Mouse (Mus musculus) lung, postnatal 0 days (tissue): ENCODE data around the gene Gm45713. TPM values are rescaled to one million over a fixed set of nuclear protein-coding genes. Genes with fewer than 3 reads are reported as not detected.

Experiments
- ATAC-seq: fragments of 200-750 bp; cut with Nextera tagmentation; 2 replicates; pipeline ENCODE4 v1.8.0; 2017; ENCODE audit warnings: moderate library complexity
- DNase-seq: peaks from one replicate; pipeline ENCODE4 v3.0.0-alpha.2; 2016; ENCODE audit warnings: low spot score
- H3K27ac ChIP-seq: fragments of 300-500 bp; sonication (generic); 2 replicates; pipeline ENCODE4 v1.5.1; 2014; ENCODE audit warnings: antibody characterized with exemption, mild to moderate bottlenecking, low read length, mixed read lengths
- H3K27me3 ChIP-seq: fragments of 300-500 bp; sonication (generic); replicated peaks from 2 replicates; pipeline ENCODE4 v1.6.1; 2014; ENCODE audit warnings: low read length, mixed read lengths; ENCODE audit not compliant: insufficient read depth
- H3K36me3 ChIP-seq: fragments of 300-500 bp; sonication (generic); 2 replicates; pipeline ENCODE4 v1.6.1; 2014; ENCODE audit warnings: low read length, mixed read lengths; ENCODE audit not compliant: insufficient read depth
- H3K4me1 ChIP-seq: fragments of 300-500 bp; sonication (generic); 2 replicates; pipeline ENCODE4 v1.6.1; 2014; ENCODE audit warnings: antibody characterized with exemption, low read depth, low read length, mixed read lengths; ENCODE audit not compliant: insufficient read depth
- H3K4me2 ChIP-seq: fragments of 300-500 bp; sonication (generic); replicated peaks from 2 replicates; pipeline ENCODE4 v1.6.1; 2014; ENCODE audit warnings: low read depth, mild to moderate bottlenecking, low read length, moderate library complexity, mixed read lengths
- H3K4me3 ChIP-seq: fragments of 300-500 bp; sonication (generic); 2 replicates; pipeline ENCODE4 v1.5.1; 2014; ENCODE audit warnings: low read depth, low read length
- H3K9ac ChIP-seq: fragments of 300-500 bp; sonication (generic); replicated peaks from 2 replicates; pipeline ENCODE4 v1.6.1; 2014; ENCODE audit warnings: low read depth, mild to moderate bottlenecking
- H3K9me3 ChIP-seq: fragments of 300-500 bp; sonication (generic); 2 replicates; pipeline ENCODE4 v1.6.1; 2016; ENCODE audit warnings: low read length, mixed read lengths
- CTCF ChIP-seq: IDR thresholded peaks from 2 replicates; pipeline ENCODE4 v1.5.1; 2016; ENCODE audit warnings: antibody characterized with exemption, mild to moderate bottlenecking
- EP300 ChIP-seq: IDR thresholded peaks from 2 replicates; pipeline ENCODE4 v1.6.1; 2016; ENCODE audit warnings: antibody characterized with exemption, mild to moderate bottlenecking, control low read depth
- WGBS: fragments of 180-500 bp; shearing (Covaris S2); extraction: QIAGEN DNeasy Blood & Tissue Kit; methylation state at CpG from one replicate; pipeline ENCODE4 v1.1.7; 2014; 5-methylcytosine and 5-hydroxymethylcytosine counted together
- polyA plus RNA-seq: library from polyadenylated mRNA; unstranded; fragments of >200 nt; fragmentation: Nextera tagmentation; extraction: Ambion mirVana; gene quantifications from 2 replicates; pipeline ENCODE4 v1.2.1, GENCODE M21; 2015

Gene Gm45713
- polyA plus RNA-seq, 1 experiment from 2014 or later = 0.62 TPM

DNA sequence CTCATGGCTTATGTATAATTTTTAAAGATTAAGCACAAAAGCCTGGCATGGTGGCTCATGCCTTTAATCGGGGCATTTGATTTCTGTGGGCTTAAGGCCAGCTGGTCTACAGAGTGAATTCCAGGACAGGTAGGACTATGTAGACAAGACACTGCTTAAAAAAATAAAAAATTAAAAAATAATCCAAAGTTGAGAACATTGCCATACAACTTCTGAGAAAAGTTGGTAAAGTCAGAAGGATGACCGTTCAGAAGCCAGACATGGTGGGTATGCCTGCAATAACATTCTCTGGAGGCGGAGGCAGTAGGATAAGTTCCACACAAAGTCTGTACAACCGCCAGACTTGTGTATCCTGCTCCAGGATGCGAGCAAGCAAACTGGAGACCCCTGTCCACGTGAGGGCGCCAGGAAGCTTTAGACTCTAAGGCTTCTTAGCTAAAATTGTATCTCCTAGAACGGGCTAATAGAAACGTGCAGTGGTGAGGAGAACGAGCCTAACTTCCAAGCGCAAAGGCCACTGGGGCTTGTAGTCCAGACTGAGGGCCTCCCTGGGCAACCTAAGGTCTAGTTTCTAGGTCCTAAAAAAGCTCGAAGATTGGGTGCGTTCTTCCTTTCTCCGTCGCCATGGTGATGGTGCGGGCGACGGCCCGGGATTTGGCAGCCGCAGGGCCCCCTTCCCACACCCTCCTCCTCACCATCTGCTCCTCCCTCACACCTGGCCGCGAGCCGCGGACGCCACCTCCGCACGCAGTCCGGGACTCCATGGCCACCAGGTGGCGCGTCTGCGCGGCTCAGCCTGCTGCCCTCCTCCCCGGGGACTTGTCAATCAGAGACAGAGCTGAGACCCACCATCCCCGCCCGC lies 25.8 kb upstream of the Gm45713 start:
- H3K4me2 ChIP-seq = peak overlapping the region; percentile 69
- H3K27me3 ChIP-seq = peaks cover 35% of the 10 kb centered on the region
- H3K36me3 ChIP-seq = no peaks in the 10 kb centered on the region
- no peak overlapping the region for H3K27ac ChIP-seq
- H3K4me3 ChIP-seq = peak overlapping the region; percentile 26
- 0 out of 2 replicates have a peak, but pooled peaks cover 5% of the 10 kb centered on the region for H3K4me1 ChIP-seq
- no peaks in the 10 kb centered on the region for H3K9me3 ChIP-seq
- peak; percentile 91 for ATAC-seq
- WGBS = 4% methylated on average over 35 of the region's 35 CpGs
- no peak overlapping the region for H3K9ac ChIP-seq
- peak; percentile 93 for DNase-seq
- no peak for TF ChIP-seq EP300
- peak; percentile 92 for TF ChIP-seq CTCF

DNA sequence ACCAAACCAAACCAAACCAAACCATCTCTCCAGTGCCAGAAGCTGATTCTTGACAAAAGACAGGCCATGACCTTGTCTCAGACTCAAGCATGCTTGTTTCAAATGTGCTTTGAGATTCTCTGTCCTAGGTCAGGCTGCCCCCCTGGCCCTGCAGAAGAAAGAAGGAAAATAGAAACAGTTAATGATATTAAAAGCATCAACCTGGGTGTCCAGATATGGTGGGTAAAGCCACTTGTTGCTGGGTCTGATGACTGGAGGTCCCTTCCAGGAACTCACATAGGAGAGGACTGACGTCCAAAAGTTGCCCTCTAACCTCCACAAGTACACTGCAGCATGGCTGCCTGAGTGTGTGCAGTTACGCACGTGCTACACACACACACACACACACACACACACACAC lies 24.8 kb upstream of the Gm45713 start:
- Histone ChIP-seq H3K27me3 (peaks cover 30% of the 10 kb centered on the region), H3K4me2 (no peak overlapping the region), H3K9ac (no peak overlapping the region), H3K9me3 (no peaks in the 10 kb centered on the region), H3K4me1 (0 out of 2 replicates have a peak, but pooled peaks cover 5% of the 10 kb centered on the region), H3K4me3 (no peak overlapping the region), H3K36me3 (no peaks in the 10 kb centered on the region), H3K27ac (no peak overlapping the region)
- TF ChIP-seq EP300 (no peak), CTCF (no peak)
- DNase-seq = no peak
- ATAC-seq = no peak
- WGBS = 89% methylated on average over 3 of the region's 3 CpGs

DNA sequence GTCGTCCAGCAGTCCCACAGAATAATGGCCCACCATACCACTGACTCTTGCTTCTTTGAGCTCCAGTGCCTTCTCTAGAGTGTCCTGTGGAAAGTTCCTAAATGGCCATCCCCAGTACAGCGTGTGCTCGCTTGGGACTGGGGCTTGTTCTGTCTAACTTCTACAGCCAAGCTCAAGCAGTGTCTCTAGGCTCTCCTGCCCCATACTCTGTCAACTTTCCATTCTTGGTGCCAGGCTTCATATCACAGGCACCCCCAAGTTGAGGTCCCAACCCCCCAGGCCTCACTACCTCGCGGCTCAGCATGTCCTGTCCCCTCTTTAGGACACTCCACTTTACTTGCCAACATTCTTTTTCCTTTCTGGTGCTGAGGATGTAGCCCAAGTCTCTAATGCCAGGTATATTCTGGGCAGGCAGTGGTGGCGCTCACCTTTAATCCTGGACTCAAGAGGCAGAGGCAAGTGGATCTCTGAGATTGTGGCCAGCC lies 24.3 kb upstream of the Gm45713 start:
- no peak overlapping the region for H3K27ac ChIP-seq
- DNase-seq = no peak
- H3K4me1 ChIP-seq = 0 out of 2 replicates have a peak, but pooled peaks cover 5% of the 10 kb centered on the region
- no peaks in the 10 kb centered on the region for H3K36me3 ChIP-seq
- no peak for ATAC-seq
- no peak overlapping the region for H3K9ac ChIP-seq
- no peaks in the 10 kb centered on the region for H3K9me3 ChIP-seq
- H3K4me2 ChIP-seq = no peak overlapping the region
- WGBS = 91% methylated on average over 6 of the region's 6 CpGs
- H3K4me3 ChIP-seq = no peak overlapping the region
- TF ChIP-seq CTCF = no peak
- H3K27me3 ChIP-seq = peaks cover 25% of the 10 kb centered on the region

DNA sequence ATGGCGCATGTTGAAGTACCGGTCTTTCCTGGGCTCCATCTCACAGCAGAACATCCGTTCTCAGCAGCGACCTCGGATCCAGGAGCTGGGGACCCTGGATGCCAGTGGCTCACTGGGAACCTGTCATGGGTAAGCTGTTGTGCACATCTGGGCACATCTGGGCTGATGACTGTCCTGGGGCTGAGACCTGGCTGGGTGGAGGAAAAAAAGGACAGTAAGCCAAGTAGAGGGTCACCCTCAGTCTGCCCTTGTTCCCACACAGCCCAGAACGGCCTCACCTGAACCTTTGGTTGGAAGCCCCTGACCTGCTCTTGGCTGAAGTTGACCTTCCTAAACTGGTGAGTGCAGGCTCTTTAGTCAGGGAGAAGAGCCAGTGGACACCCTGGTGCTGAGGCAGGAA lies 23.0 kb upstream of the Gm45713 start:
- peaks cover 11% of the 10 kb centered on the region for H3K27me3 ChIP-seq
- no peak overlapping the region for H3K4me2 ChIP-seq
- ATAC-seq (no peak), DNase-seq (no peak)
- H3K4me1 ChIP-seq = 0 out of 2 replicates have a peak, but pooled peaks cover 5% of the 10 kb centered on the region
- H3K27ac ChIP-seq = no peak overlapping the region
- WGBS = 88% methylated on average over 6 of the region's 6 CpGs
- no peaks in the 10 kb centered on the region for H3K9me3 ChIP-seq
- TF ChIP-seq EP300 (no peak), CTCF (no peak)
- H3K4me3 ChIP-seq = no peak overlapping the region
- H3K9ac ChIP-seq = no peak overlapping the region
- H3K36me3 ChIP-seq = no peaks in the 10 kb centered on the region

DNA sequence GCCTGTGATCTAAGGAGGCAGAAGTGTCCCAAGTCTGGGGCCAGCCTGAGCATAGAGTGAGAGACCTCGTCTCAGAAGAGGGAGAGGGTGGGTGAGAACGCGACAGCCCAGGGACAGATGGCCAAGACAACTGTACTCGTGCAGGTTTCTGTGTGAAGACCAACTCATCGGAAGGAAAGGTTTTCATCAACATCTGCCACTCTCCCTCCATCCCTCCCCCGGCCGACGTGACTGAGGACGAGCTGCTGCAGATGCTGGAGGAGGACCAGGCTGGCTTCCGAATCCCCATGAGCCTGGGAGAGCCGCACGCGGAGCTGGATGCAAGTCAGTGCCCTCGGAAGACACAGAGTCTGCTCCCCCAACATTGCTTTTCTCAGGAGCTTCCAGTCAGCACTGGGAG lies 21.4 kb upstream of the Gm45713 start:
- no peak overlapping the region for H3K27ac ChIP-seq
- 81% methylated on average over 14 of the region's 14 CpGs for WGBS
- TF ChIP-seq EP300 (no peak), CTCF (no peak)
- no peaks in the 10 kb centered on the region for H3K9me3 ChIP-seq
- H3K4me3 ChIP-seq = no peak overlapping the region
- H3K9ac ChIP-seq = no peak overlapping the region
- DNase-seq (no peak), ATAC-seq (no peak)
- H3K36me3 ChIP-seq = no peaks in the 10 kb centered on the region
- no peaks in the 10 kb centered on the region for H3K27me3 ChIP-seq
- no peak overlapping the region for H3K4me2 ChIP-seq
- H3K4me1 ChIP-seq = 0 out of 2 replicates have a peak, but pooled peaks cover 5% of the 10 kb centered on the region

DNA sequence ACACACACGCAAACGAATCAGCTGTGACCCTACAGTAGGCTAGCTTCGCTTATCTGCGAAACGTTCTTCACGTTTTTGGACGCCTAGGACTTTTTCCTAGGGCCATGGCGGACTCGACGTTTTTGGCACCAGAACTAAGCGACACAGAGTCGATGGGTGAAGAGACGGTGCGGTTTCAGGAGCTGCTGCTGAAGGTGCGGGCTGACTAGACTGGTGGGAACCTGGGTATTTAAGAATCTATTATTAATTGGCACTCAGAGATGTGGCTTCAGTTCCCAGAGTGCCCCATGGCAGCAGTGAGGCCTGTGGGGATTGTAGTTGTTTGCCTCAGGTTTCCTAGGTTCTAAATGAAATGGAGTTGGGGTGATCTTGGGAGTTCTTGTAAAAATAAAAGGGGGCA lies 20.2 kb upstream of the Gm45713 start:
- Histone ChIP-seq H3K4me2 (no peak overlapping the region), H3K27ac (no peak overlapping the region), H3K27me3 (no peaks in the 10 kb centered on the region), H3K4me1 (no peaks in the 10 kb centered on the region), H3K9ac (no peak overlapping the region), H3K9me3 (no peaks in the 10 kb centered on the region), H3K4me3 (no peak overlapping the region), H3K36me3 (no peaks in the 10 kb centered on the region)
- DNase-seq (no peak), ATAC-seq (no peak)
- no peak for TF ChIP-seq EP300
- no peak for TF ChIP-seq CTCF
- 88% methylated on average over 15 of the region's 15 CpGs for WGBS
